Mouse (Mus musculus): ENCODE data around the gene Pabpc6. TPM values are rescaled to one million over a fixed set of nuclear protein-coding genes. Genes with fewer than 3 reads are reported as not detected.

The Pabpc6 gene
- under 1 TPM in 1 of 2 experiments, not detected in 1; 0.34 TPM for polyA plus RNA-seq (2017; shearing (Covaris generic))

GRCm38 (mm10) chr17:9669283-9669905 lies at the start of gene Pabpc6:
Gene Pabpc6, minus strand, starts transcription at chr17:9669717.

Other genes with a start within 250 kb of the Pabpc6 start
- not detected for gene Gm17728, start 247.7 kb downstream of the Pabpc6 start, polyA plus RNA-seq (2017; shearing (Covaris generic))

All from activated CD4-positive, CD25-positive, alpha-beta regulatory T cell (primary cell).